Mouse (Mus musculus): ENCODE measurements around the gene Vps37c. TPM values are rescaled to one million over a fixed set of nuclear protein-coding genes. Genes with fewer than 3 reads are reported as not detected.

Gene Vps37c
- polyA plus RNA-seq, 1 experiment from 2014 or later = 21.9 TPM

DNA sequence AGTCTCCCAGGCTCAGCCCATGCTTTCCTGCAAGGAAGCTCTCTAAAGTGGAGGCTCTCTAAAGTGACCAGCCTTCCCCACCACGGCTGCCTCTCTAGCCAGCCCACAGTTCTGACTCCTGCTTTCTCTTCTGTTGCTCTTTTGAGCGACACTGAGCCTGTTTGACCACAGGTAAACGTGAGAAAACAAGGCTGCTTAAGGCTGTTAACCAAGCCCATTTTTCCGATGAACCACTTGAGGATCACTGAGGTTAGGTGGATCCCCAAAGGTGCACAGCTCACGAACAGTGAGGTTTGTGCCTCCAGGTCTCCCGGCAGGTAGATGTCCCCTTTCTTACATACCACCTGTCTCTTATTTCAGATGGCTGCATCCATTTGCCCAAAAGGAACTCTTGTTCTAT lies 53.6 kb downstream of the Vps37c start:
- no peak for ATAC-seq (replicated peaks; ENCODE audit: insufficient number of reproducible peaks, low FRiP score, low TSS enrichment)
- Histone ChIP-seq H3K4me3 (ENCODE audit: low read depth, low read length) (no peak overlapping the region), H3K27me3 (ENCODE audit: control insufficient read depth, insufficient read depth, low read length) (no peaks in the 10 kb centered on the region), H3K9me3 (replicated peaks; ENCODE audit: control insufficient read depth, low read length) (no peaks in the 10 kb centered on the region), H3K4me2 (no peak overlapping the region), H3K36me3 (ENCODE audit: control insufficient read depth, insufficient read depth, low read length) (no peaks in the 10 kb centered on the region), H3K4me1 (ENCODE audit: control insufficient read depth, insufficient read depth, low read length) (peaks cover 5% of the 10 kb centered on the region; the same call in 1 of the 2 replicates), H3K27ac (ENCODE audit: low read depth, low read length) (no peak overlapping the region), H3K9ac (ENCODE audit: low read depth, low read length) (no peak overlapping the region)
- 78% methylated on average over 6 of the region's 6 CpGs for WGBS (ENCODE audit: insufficient replicate concordance)

DNA sequence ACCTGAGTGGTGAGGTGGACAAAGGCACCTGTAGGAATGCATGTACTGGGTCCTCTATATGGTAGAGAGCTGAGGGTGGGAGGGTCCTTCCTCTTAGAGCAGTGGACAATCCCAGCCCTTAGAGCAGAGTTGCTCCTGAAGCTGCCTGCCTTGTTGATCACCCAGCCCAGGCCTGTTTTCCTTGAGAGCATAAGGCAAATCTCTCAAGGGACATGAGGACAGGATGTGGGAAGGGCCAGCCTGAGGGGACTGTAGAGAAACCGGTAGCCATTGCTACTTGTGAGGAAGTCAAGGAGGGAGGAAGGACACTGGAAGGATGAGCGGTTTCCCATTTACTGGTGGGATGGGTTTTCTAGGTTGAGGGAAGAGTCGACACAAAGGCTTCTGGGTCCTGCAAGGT lies 54.0 kb downstream of the Vps37c start:
- ATAC-seq (replicated peaks; ENCODE audit: insufficient number of reproducible peaks, low FRiP score, low TSS enrichment) = no peak

DNA sequence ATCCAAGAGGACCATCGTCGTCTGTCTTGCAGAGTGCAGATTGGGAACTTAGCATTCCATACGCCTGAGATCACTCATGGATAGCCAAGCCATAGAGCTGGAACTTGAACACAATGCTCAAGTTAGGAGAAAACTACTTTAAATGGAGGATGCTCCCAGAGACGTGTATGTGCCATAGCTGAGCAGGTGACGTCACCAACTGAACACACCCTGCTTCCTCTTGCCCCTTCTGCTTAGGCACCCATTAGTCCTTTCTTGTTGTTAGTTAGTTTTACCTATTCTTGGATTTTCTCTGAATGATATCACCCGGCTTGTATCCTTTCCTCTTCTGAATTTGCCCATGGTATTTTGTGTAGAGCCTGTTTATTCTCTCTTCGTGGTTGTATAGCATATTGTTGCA lies 58.6 kb downstream of the Vps37c start:
- ATAC-seq (replicated peaks; ENCODE audit: insufficient number of reproducible peaks, low FRiP score, low TSS enrichment) = no peak
- Histone ChIP-seq H3K36me3 (ENCODE audit: control insufficient read depth, insufficient read depth, low read length) (no peaks in the 10 kb centered on the region), H3K4me1 (ENCODE audit: control insufficient read depth, insufficient read depth, low read length) (no peaks in the 10 kb centered on the region), H3K9me3 (replicated peaks; ENCODE audit: control insufficient read depth, low read length) (no peaks in the 10 kb centered on the region), H3K4me3 (ENCODE audit: low read depth, low read length) (no peak overlapping the region), H3K27ac (ENCODE audit: low read depth, low read length) (no peak overlapping the region), H3K9ac (ENCODE audit: low read depth, low read length) (no peak overlapping the region), H3K4me2 (no peak overlapping the region), H3K27me3 (ENCODE audit: control insufficient read depth, insufficient read depth, low read length) (no peaks in the 10 kb centered on the region)
- WGBS (ENCODE audit: insufficient replicate concordance) = 70% methylated on average over 7 of the region's 7 CpGs

More for the DNA sequence above, 54.0 kb downstream of the Vps37c start:
- no peak overlapping the region for H3K4me2 ChIP-seq
- peaks cover 5% of the 10 kb centered on the region; the same call in 1 of the 2 replicates for H3K4me1 ChIP-seq (ENCODE audit: control insufficient read depth, insufficient read depth, low read length)
- no peak overlapping the region for H3K4me3 ChIP-seq (ENCODE audit: low read depth, low read length)
- 63% methylated on average over 3 of the region's 3 CpGs for WGBS (ENCODE audit: insufficient replicate concordance)
- H3K9me3 ChIP-seq (replicated peaks; ENCODE audit: control insufficient read depth, low read length) = no peaks in the 10 kb centered on the region
- H3K36me3 ChIP-seq (ENCODE audit: control insufficient read depth, insufficient read depth, low read length) = no peaks in the 10 kb centered on the region
- no peak overlapping the region for H3K9ac ChIP-seq (ENCODE audit: low read depth, low read length)
- no peak overlapping the region for H3K27ac ChIP-seq (ENCODE audit: low read depth, low read length)
- no peaks in the 10 kb centered on the region for H3K27me3 ChIP-seq (ENCODE audit: control insufficient read depth, insufficient read depth, low read length)

DNA sequence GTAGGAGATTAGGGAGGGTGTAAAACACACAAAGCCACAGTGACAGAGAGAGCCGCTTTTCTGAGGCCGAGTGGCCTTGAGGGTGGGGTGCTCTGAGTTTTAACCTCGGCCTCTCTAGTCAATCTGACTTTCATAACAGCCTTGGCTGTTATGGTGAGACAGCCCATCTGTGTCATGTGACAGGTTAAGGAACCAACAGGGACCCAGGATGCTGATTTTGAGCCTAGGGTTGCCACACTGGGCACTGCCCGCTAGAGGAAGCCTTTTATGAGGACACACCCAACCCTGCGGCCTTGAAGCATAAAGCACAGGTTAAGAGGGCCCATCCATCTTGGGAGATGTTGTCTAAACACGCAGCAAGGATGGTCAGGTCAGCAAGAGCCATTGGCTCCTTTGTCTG lies 59.2 kb downstream of the Vps37c start:
- no peak overlapping the region for H3K4me3 ChIP-seq (ENCODE audit: low read depth, low read length)
- H3K36me3 ChIP-seq (ENCODE audit: control insufficient read depth, insufficient read depth, low read length) = no peaks in the 10 kb centered on the region
- H3K4me1 ChIP-seq (ENCODE audit: control insufficient read depth, insufficient read depth, low read length) = no peaks in the 10 kb centered on the region
- no peak overlapping the region for H3K27ac ChIP-seq (ENCODE audit: low read depth, low read length)
- no peak for ATAC-seq (replicated peaks; ENCODE audit: insufficient number of reproducible peaks, low FRiP score, low TSS enrichment)
- WGBS (ENCODE audit: insufficient replicate concordance) = 83% methylated on average over 6 of the region's 6 CpGs
- no peaks in the 10 kb centered on the region for H3K27me3 ChIP-seq (ENCODE audit: control insufficient read depth, insufficient read depth, low read length)
- no peaks in the 10 kb centered on the region for H3K9me3 ChIP-seq (replicated peaks; ENCODE audit: control insufficient read depth, low read length)
- H3K4me2 ChIP-seq = no peak overlapping the region
- no peak overlapping the region for H3K9ac ChIP-seq (ENCODE audit: low read depth, low read length)

DNA sequence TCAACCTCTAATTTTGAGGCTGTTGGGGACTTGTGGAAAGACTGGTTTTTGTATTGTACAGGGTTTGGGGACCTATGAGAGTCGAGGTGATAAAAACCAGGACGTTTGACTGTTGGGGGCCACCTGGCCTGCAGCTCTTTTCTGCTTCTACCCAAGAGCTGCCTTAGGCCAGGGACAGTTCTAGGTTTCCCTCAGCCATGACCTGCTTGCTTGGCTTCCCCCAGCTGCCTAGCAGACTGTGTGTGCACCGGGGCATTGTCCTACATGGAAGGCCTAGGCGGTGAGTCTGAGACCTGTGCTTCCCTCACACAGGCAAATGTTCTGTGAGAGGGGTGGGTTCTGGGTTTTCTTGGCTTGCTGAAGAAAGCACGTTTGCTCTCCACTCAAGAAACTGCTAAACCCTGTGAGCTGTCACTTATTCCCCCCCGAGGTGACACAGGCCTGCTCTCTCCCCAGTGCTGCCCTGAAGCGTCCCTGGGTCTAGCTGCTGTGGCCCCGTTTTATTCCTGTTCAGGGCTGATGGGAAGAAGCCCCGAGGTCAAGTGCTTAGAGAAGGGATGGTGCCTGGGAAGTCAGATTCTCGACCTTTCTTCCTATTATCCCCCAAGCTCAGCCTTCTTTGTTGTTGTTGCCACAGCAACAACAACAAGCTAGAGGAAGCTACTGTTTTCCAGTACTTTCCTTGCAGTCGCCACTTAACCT lies 60.0 kb downstream of the Vps37c start:
- H3K36me3 ChIP-seq (ENCODE audit: control insufficient read depth, insufficient read depth, low read length) = no peaks in the 10 kb centered on the region
- ATAC-seq (replicated peaks; ENCODE audit: insufficient number of reproducible peaks, low FRiP score, low TSS enrichment) = no peak
- 56% methylated on average over 11 of the region's 11 CpGs for WGBS (ENCODE audit: insufficient replicate concordance)
- no peak overlapping the region for H3K4me2 ChIP-seq
- no peaks in the 10 kb centered on the region for H3K9me3 ChIP-seq (replicated peaks; ENCODE audit: control insufficient read depth, low read length)
- no peaks in the 10 kb centered on the region for H3K4me1 ChIP-seq (ENCODE audit: control insufficient read depth, insufficient read depth, low read length)
- H3K4me3 ChIP-seq (ENCODE audit: low read depth, low read length) = no peak overlapping the region
- H3K27me3 ChIP-seq (ENCODE audit: control insufficient read depth, insufficient read depth, low read length) = no peaks in the 10 kb centered on the region
- no peak overlapping the region for H3K27ac ChIP-seq (ENCODE audit: low read depth, low read length)
- H3K9ac ChIP-seq (ENCODE audit: low read depth, low read length) = no peak overlapping the region

DNA sequence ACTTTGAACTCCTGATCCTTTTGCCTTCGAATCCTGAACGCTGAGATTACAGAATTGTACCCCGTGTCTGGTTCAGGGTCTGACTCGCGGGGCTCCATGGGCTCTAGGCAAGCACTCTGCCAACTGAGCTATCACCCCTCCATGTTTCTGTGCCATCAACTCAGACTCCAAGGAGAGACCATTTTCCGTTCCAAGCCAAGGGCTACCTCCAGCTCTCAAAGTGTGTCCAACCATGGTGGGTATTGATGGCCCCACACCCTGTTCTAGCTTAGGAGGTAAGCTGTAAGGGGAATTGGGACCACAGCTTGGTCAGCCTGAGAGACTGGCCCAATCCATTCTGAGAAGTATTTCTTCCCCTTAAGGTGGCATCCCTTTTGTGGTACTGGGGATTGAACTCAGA lies 60.8 kb downstream of the Vps37c start:
- Histone ChIP-seq H3K4me1 (ENCODE audit: control insufficient read depth, insufficient read depth, low read length) (no peaks in the 10 kb centered on the region), H3K27me3 (ENCODE audit: control insufficient read depth, insufficient read depth, low read length) (no peaks in the 10 kb centered on the region), H3K36me3 (ENCODE audit: control insufficient read depth, insufficient read depth, low read length) (no peaks in the 10 kb centered on the region), H3K4me3 (ENCODE audit: low read depth, low read length) (no peak overlapping the region), H3K9me3 (replicated peaks; ENCODE audit: control insufficient read depth, low read length) (no peaks in the 10 kb centered on the region), H3K4me2 (no peak overlapping the region), H3K27ac (ENCODE audit: low read depth, low read length) (no peak overlapping the region), H3K9ac (ENCODE audit: low read depth, low read length) (no peak overlapping the region)
- 88% methylated on average over 6 of the region's 6 CpGs for WGBS (ENCODE audit: insufficient replicate concordance)
- no peak for ATAC-seq (replicated peaks; ENCODE audit: insufficient number of reproducible peaks, low FRiP score, low TSS enrichment)

DNA sequence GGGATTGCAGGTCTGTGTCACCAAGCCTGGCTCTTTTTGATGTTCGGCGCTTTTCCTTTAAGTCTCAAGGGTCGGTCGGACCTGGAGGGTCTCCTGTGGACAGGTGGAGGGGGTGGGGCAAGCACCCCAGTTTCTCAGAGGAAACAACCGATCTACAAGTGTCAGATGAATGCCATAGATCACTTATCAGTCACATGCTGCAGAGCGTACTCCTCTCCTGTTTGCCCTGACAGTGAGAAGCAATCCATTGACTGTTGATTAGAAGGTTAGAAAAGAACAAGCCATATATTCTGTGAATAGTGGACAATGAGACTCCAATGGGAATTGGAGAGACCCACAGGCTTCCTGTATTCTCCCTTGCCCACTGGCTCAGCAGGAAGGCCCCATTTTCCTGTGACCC lies 61.6 kb downstream of the Vps37c start:
- Histone ChIP-seq H3K27me3 (ENCODE audit: control insufficient read depth, insufficient read depth, low read length) (no peaks in the 10 kb centered on the region), H3K4me3 (ENCODE audit: low read depth, low read length) (no peak overlapping the region), H3K27ac (ENCODE audit: low read depth, low read length) (no peak overlapping the region), H3K9ac (ENCODE audit: low read depth, low read length) (no peak overlapping the region), H3K4me2 (no peak overlapping the region), H3K36me3 (ENCODE audit: control insufficient read depth, insufficient read depth, low read length) (no peaks in the 10 kb centered on the region), H3K9me3 (replicated peaks; ENCODE audit: control insufficient read depth, low read length) (no peaks in the 10 kb centered on the region), H3K4me1 (ENCODE audit: control insufficient read depth, insufficient read depth, low read length) (no peaks in the 10 kb centered on the region)
- 69% methylated on average over 6 of the region's 6 CpGs for WGBS (ENCODE audit: insufficient replicate concordance)
- ATAC-seq (replicated peaks; ENCODE audit: insufficient number of reproducible peaks, low FRiP score, low TSS enrichment) = no peak

DNA sequence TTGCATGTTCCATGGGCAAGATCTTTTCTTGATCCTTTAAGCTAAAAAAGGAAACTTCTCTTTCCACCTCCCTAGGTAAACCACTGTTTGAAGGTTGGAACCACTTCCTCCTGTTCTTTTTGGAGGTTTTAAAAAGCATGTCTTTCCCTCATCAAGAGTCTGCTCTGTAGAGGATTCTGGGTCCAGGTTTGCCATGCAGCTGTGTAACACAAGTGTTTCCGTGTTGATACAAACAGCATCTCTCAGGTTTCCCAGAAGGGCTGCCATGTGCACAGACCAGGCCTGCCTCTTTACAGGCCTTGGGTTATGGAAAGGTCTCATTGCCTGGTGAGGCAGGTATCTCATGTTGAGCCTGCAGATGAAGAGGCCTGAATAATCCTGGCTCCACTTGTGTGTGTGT lies 63.1 kb downstream of the Vps37c start:
- no peaks in the 10 kb centered on the region for H3K36me3 ChIP-seq (ENCODE audit: control insufficient read depth, insufficient read depth, low read length)
- no peak overlapping the region for H3K27ac ChIP-seq (ENCODE audit: low read depth, low read length)
- no peaks in the 10 kb centered on the region for H3K9me3 ChIP-seq (replicated peaks; ENCODE audit: control insufficient read depth, low read length)
- no peak overlapping the region for H3K4me3 ChIP-seq (ENCODE audit: low read depth, low read length)
- H3K9ac ChIP-seq (ENCODE audit: low read depth, low read length) = no peak overlapping the region
- H3K27me3 ChIP-seq (ENCODE audit: control insufficient read depth, insufficient read depth, low read length) = no peaks in the 10 kb centered on the region
- H3K4me2 ChIP-seq = no peak overlapping the region
- no peak for ATAC-seq (replicated peaks; ENCODE audit: insufficient number of reproducible peaks, low FRiP score, low TSS enrichment)
- WGBS (ENCODE audit: insufficient replicate concordance) = 89% methylated on average over 1 of the region's 1 CpGs
- no peaks in the 10 kb centered on the region for H3K4me1 ChIP-seq (ENCODE audit: control insufficient read depth, insufficient read depth, low read length)

DNA sequence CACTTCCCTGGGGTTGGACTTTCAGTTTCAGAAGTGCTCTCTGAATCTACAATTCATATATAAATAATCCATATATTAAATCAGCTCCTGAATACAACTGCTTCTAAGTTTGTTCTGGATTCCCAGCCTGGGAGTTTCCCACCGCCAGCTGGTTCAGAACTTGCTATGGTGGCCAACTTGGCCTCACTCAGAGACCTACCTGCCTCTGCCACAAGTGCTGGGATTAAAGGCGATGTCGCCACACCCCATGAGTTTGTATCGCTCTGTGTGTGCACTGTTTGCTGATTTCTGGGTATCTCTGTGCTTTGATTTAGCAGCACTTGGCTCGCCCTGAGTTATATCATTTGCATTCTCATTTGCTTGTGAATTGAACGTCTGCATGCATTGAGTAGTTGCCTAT lies 63.6 kb downstream of the Vps37c start:
- Histone ChIP-seq H3K36me3 (ENCODE audit: control insufficient read depth, insufficient read depth, low read length) (no peaks in the 10 kb centered on the region), H3K27me3 (ENCODE audit: control insufficient read depth, insufficient read depth, low read length) (no peaks in the 10 kb centered on the region), H3K4me3 (ENCODE audit: low read depth, low read length) (no peak overlapping the region), H3K27ac (ENCODE audit: low read depth, low read length) (no peak overlapping the region), H3K4me1 (ENCODE audit: control insufficient read depth, insufficient read depth, low read length) (no peaks in the 10 kb centered on the region), H3K4me2 (no peak overlapping the region), H3K9me3 (replicated peaks; ENCODE audit: control insufficient read depth, low read length) (no peaks in the 10 kb centered on the region), H3K9ac (ENCODE audit: low read depth, low read length) (no peak overlapping the region)
- 86% methylated on average over 6 of the region's 6 CpGs for WGBS (ENCODE audit: insufficient replicate concordance)
- ATAC-seq (replicated peaks; ENCODE audit: insufficient number of reproducible peaks, low FRiP score, low TSS enrichment) = no peak
